Mouse (Mus musculus): ENCODE data around the gene Rsrc1. TPM values are rescaled to one million over a fixed set of nuclear protein-coding genes. Genes with fewer than 3 reads are reported as not detected.
"Not testable (repeated sequence)": the region's sequence is repeated elsewhere in the genome, so short reads cannot be mapped to it uniquely, and the experiment has no call there.

Gene Rsrc1
- polyA plus RNA-seq, 1 experiment from 2014 or later = 27.0 TPM

GRCm38 (mm10) chr3:67147246-67147645 lies 166.1 kb downstream of the Rsrc1 start:
- no peak overlapping the region for H3K27ac ChIP-seq (replicated peaks in 1 of 2; ENCODE audit: control insufficient read depth in 1 of 2, insufficient read depth in 1 of 2, low read depth in 2 of 2, low read length in 2 of 2)
- H3K36me3 ChIP-seq (ENCODE audit: control insufficient read depth, insufficient read depth, low read length) = no peaks in the 10 kb centered on the region
- no peaks in the 10 kb centered on the region for H3K9me3 ChIP-seq (ENCODE audit: control insufficient read depth, low read length)
- no peaks in the 10 kb centered on the region for H3K27me3 ChIP-seq (ENCODE audit: control insufficient read depth, insufficient read depth, low read length)
- WGBS = 84% methylated on average over 3 of the region's 3 CpGs
- no peak overlapping the region for H3K4me3 ChIP-seq (ENCODE audit: control insufficient read depth in 1 of 2, insufficient read depth in 1 of 2, low read depth in 1 of 2, low read length in 2 of 2)
- H3K4me1 ChIP-seq (ENCODE audit: control insufficient read depth in 2 of 2, insufficient read depth in 2 of 2, low read length in 2 of 2) = no peaks in the 10 kb centered on the region
- no peak overlapping the region for H3K9ac ChIP-seq (ENCODE audit: low read length)
- ATAC-seq (ENCODE audit: insufficient number of reproducible peaks, insufficient read depth, low FRiP score, low read depth) = no peak
- H3K4me2 ChIP-seq (ENCODE audit: low read length) = no peak overlapping the region

- no peaks in the 10 kb centered on the region for H3K9me3 ChIP-seq (ENCODE audit: control insufficient read depth, low read length)
- H3K27ac ChIP-seq (replicated peaks in 1 of 2; ENCODE audit: control insufficient read depth in 1 of 2, insufficient read depth in 1 of 2, low read depth in 2 of 2, low read length in 2 of 2) = no peak overlapping the region
- H3K36me3 ChIP-seq (ENCODE audit: control insufficient read depth, insufficient read depth, low read length) = no peaks in the 10 kb centered on the region
- H3K4me2 ChIP-seq (ENCODE audit: low read length) = no peak overlapping the region
- 31% methylated on average over 3 of the region's 3 CpGs for WGBS
- no peak overlapping the region for H3K4me3 ChIP-seq (ENCODE audit: control insufficient read depth in 1 of 2, insufficient read depth in 1 of 2, low read depth in 1 of 2, low read length in 2 of 2)
- H3K27me3 ChIP-seq (ENCODE audit: control insufficient read depth, insufficient read depth, low read length) = no peaks in the 10 kb centered on the region
- no peak for ATAC-seq (ENCODE audit: insufficient number of reproducible peaks, insufficient read depth, low FRiP score, low read depth)
- no peak overlapping the region for H3K9ac ChIP-seq (ENCODE audit: low read length)
- H3K4me1 ChIP-seq (ENCODE audit: control insufficient read depth in 2 of 2, insufficient read depth in 2 of 2, low read length in 2 of 2) = no peaks in the 10 kb centered on the region
Observed at GRCm38 (mm10) chr3:67197179-67197578, 216.0 kb downstream of the Rsrc1 start.

- H3K4me3 ChIP-seq (ENCODE audit: control insufficient read depth in 1 of 2, insufficient read depth in 1 of 2, low read depth in 1 of 2, low read length in 2 of 2) = no peak overlapping the region
- WGBS = 86% methylated on average over 1 of the region's 1 CpGs
- no peak for ATAC-seq (ENCODE audit: insufficient number of reproducible peaks, insufficient read depth, low FRiP score, low read depth)
Observed at GRCm38 (mm10) chr3:67213047-67213457, 231.9 kb downstream of the Rsrc1 start.

GRCm38 (mm10) chr3:67232617-67233241 lies 251.5 kb downstream of the Rsrc1 start:
- 76% methylated on average over 3 of the region's 3 CpGs for WGBS
- no peak overlapping the region for H3K4me2 ChIP-seq (ENCODE audit: low read length)
- no peak overlapping the region for H3K9ac ChIP-seq (ENCODE audit: low read length)
- no peak overlapping the region for H3K27ac ChIP-seq (replicated peaks in 1 of 2; ENCODE audit: control insufficient read depth in 1 of 2, insufficient read depth in 1 of 2, low read depth in 2 of 2, low read length in 2 of 2)
- H3K36me3 ChIP-seq (ENCODE audit: control insufficient read depth, insufficient read depth, low read length) = no peaks in the 10 kb centered on the region
- H3K27me3 ChIP-seq (ENCODE audit: control insufficient read depth, insufficient read depth, low read length) = no peaks in the 10 kb centered on the region
- H3K9me3 ChIP-seq (ENCODE audit: control insufficient read depth, low read length) = no peaks in the 10 kb centered on the region
- no peak for ATAC-seq (ENCODE audit: insufficient number of reproducible peaks, insufficient read depth, low FRiP score, low read depth)
- H3K4me1 ChIP-seq (ENCODE audit: control insufficient read depth in 2 of 2, insufficient read depth in 2 of 2, low read length in 2 of 2) = no peaks in the 10 kb centered on the region
- no peak overlapping the region for H3K4me3 ChIP-seq (ENCODE audit: control insufficient read depth in 1 of 2, insufficient read depth in 1 of 2, low read depth in 1 of 2, low read length in 2 of 2)

More at GRCm38 (mm10) chr3:67213047-67213457, 231.9 kb downstream of the Rsrc1 start:
- no peaks in the 10 kb centered on the region for H3K4me1 ChIP-seq (ENCODE audit: control insufficient read depth in 2 of 2, insufficient read depth in 2 of 2, low read length in 2 of 2)
- H3K4me2 ChIP-seq (ENCODE audit: low read length) = no peak overlapping the region
- no peak overlapping the region for H3K9ac ChIP-seq (ENCODE audit: low read length)
- H3K9me3 ChIP-seq (ENCODE audit: control insufficient read depth, low read length) = no peaks in the 10 kb centered on the region
- no peak overlapping the region for H3K27ac ChIP-seq (replicated peaks in 1 of 2; ENCODE audit: control insufficient read depth in 1 of 2, insufficient read depth in 1 of 2, low read depth in 2 of 2, low read length in 2 of 2)
- no peaks in the 10 kb centered on the region for H3K36me3 ChIP-seq (ENCODE audit: control insufficient read depth, insufficient read depth, low read length)
- no peaks in the 10 kb centered on the region for H3K27me3 ChIP-seq (ENCODE audit: control insufficient read depth, insufficient read depth, low read length)

GRCm38 (mm10) chr3:67242451-67242850 lies 261.3 kb downstream of the Rsrc1 start:
- 87% methylated on average over 10 of the region's 10 CpGs for WGBS
- ATAC-seq (ENCODE audit: insufficient number of reproducible peaks, insufficient read depth, low FRiP score, low read depth); H3K4me3 ChIP-seq (ENCODE audit: control insufficient read depth in 1 of 2, insufficient read depth in 1 of 2, low read depth in 1 of 2, low read length in 2 of 2): not testable (repeated sequence)

GRCm38 (mm10) chr3:67267448-67267847 lies 286.3 kb downstream of the Rsrc1 start:
- no peaks in the 10 kb centered on the region for H3K27me3 ChIP-seq (ENCODE audit: control insufficient read depth, insufficient read depth, low read length)
- no peak overlapping the region for H3K27ac ChIP-seq (replicated peaks in 1 of 2; ENCODE audit: control insufficient read depth in 1 of 2, insufficient read depth in 1 of 2, low read depth in 2 of 2, low read length in 2 of 2)
- no peak overlapping the region for H3K4me2 ChIP-seq (ENCODE audit: low read length)
- WGBS = 70% methylated on average over 3 of the region's 3 CpGs
- H3K36me3 ChIP-seq (ENCODE audit: control insufficient read depth, insufficient read depth, low read length) = no peaks in the 10 kb centered on the region
- H3K9me3 ChIP-seq (ENCODE audit: control insufficient read depth, low read length) = no peaks in the 10 kb centered on the region
- ATAC-seq (ENCODE audit: insufficient number of reproducible peaks, insufficient read depth, low FRiP score, low read depth) = no peak
- no peak overlapping the region for H3K4me3 ChIP-seq (ENCODE audit: control insufficient read depth in 1 of 2, insufficient read depth in 1 of 2, low read depth in 1 of 2, low read length in 2 of 2)
- no peaks in the 10 kb centered on the region for H3K4me1 ChIP-seq (ENCODE audit: control insufficient read depth in 2 of 2, insufficient read depth in 2 of 2, low read length in 2 of 2)
- H3K9ac ChIP-seq (ENCODE audit: low read length) = no peak overlapping the region

More at GRCm38 (mm10) chr3:67242451-67242850, 261.3 kb downstream of the Rsrc1 start:
- H3K4me1 ChIP-seq (ENCODE audit: control insufficient read depth in 2 of 2, insufficient read depth in 2 of 2, low read length in 2 of 2); H3K9ac ChIP-seq (ENCODE audit: low read length); H3K27me3 ChIP-seq (ENCODE audit: control insufficient read depth, insufficient read depth, low read length); H3K36me3 ChIP-seq (ENCODE audit: control insufficient read depth, insufficient read depth, low read length); H3K9me3 ChIP-seq (ENCODE audit: control insufficient read depth, low read length); H3K4me2 ChIP-seq (ENCODE audit: low read length); H3K27ac ChIP-seq (replicated peaks in 1 of 2; ENCODE audit: control insufficient read depth in 1 of 2, insufficient read depth in 1 of 2, low read depth in 2 of 2, low read length in 2 of 2): not testable (repeated sequence)

GRCm38 (mm10) chr3:67279781-67280180 lies 298.6 kb downstream of the Rsrc1 start:
- H3K9me3 ChIP-seq (ENCODE audit: control insufficient read depth, low read length) = no peaks in the 10 kb centered on the region
- no peaks in the 10 kb centered on the region for H3K36me3 ChIP-seq (ENCODE audit: control insufficient read depth, insufficient read depth, low read length)
- no peaks in the 10 kb centered on the region for H3K27me3 ChIP-seq (ENCODE audit: control insufficient read depth, insufficient read depth, low read length)
- no peak for ATAC-seq (ENCODE audit: insufficient number of reproducible peaks, insufficient read depth, low FRiP score, low read depth)
- H3K9ac ChIP-seq (ENCODE audit: low read length) = no peak overlapping the region
- H3K4me3 ChIP-seq (ENCODE audit: control insufficient read depth in 1 of 2, insufficient read depth in 1 of 2, low read depth in 1 of 2, low read length in 2 of 2) = no peak overlapping the region
- WGBS = 75% methylated on average over 4 of the region's 4 CpGs
- H3K27ac ChIP-seq (replicated peaks in 1 of 2; ENCODE audit: control insufficient read depth in 1 of 2, insufficient read depth in 1 of 2, low read depth in 2 of 2, low read length in 2 of 2) = no peak overlapping the region
- H3K4me1 ChIP-seq (ENCODE audit: control insufficient read depth in 2 of 2, insufficient read depth in 2 of 2, low read length in 2 of 2) = peaks cover 0 to 7% of the 10 kb centered on the region in 2 experiments; a peak in 1 of 4 replicates
- no peak overlapping the region for H3K4me2 ChIP-seq (ENCODE audit: low read length)

GRCm38 (mm10) chr3:67280247-67280646 lies 299.1 kb downstream of the Rsrc1 start:
- Histone ChIP-seq H3K4me1 (ENCODE audit: control insufficient read depth in 2 of 2, insufficient read depth in 2 of 2, low read length in 2 of 2) (peaks cover 0 to 9% of the 10 kb centered on the region in 2 experiments; a peak in 1 of 4 replicates), H3K36me3 (ENCODE audit: control insufficient read depth, insufficient read depth, low read length) (no peaks in the 10 kb centered on the region), H3K4me2 (ENCODE audit: low read length) (no peak overlapping the region), H3K4me3 (ENCODE audit: control insufficient read depth in 1 of 2, insufficient read depth in 1 of 2, low read depth in 1 of 2, low read length in 2 of 2) (no peak overlapping the region), H3K9ac (ENCODE audit: low read length) (no peak overlapping the region), H3K27me3 (ENCODE audit: control insufficient read depth, insufficient read depth, low read length) (no peaks in the 10 kb centered on the region), H3K9me3 (ENCODE audit: control insufficient read depth, low read length) (no peaks in the 10 kb centered on the region), H3K27ac (replicated peaks in 1 of 2; ENCODE audit: control insufficient read depth in 1 of 2, insufficient read depth in 1 of 2, low read depth in 2 of 2, low read length in 2 of 2) (no peak overlapping the region)
- 54% methylated on average over 3 of the region's 3 CpGs for WGBS
- ATAC-seq (ENCODE audit: insufficient number of reproducible peaks, insufficient read depth, low FRiP score, low read depth) = no peak
